Mouse (Mus musculus) kidney, embryonic 14.5 days (tissue): ENCODE measurements at regions not wholly inside any gene's neighbourhood (a gene's known extent, or its start where the extent isn't known, plus 50 kb on each side); places are given as distances from the start of the nearest gene placed in this dataset.

ENCODE experiments used
- ATAC-seq: fragments of 200-750 bp; cut with Nextera tagmentation; 2 replicates; pipeline ENCODE4 v1.8.0; 2017; ENCODE audit warnings: moderate number of reproducible peaks, mild to moderate bottlenecking, moderate TSS enrichment, moderate library complexity; ENCODE audit not compliant: low FRiP score, low TSS enrichment
- H3K27ac ChIP-seq: fragments of 300-500 bp; sonication (generic); 2 replicates; pipeline ENCODE4 v1.5.1; 2014; ENCODE audit warnings: low read depth, mild to moderate bottlenecking, low read length, moderate library complexity, mixed read lengths
- H3K27me3 ChIP-seq: fragments of 300-500 bp; sonication (generic); 2 replicates; pipeline ENCODE4 v1.6.1; 2014; ENCODE audit warnings: mild to moderate bottlenecking, low read length; ENCODE audit not compliant: control insufficient read depth, insufficient read depth
- H3K36me3 ChIP-seq: fragments of 300-500 bp; sonication (generic); 2 replicates; pipeline ENCODE4 v1.6.1; 2014; ENCODE audit warnings: low read length, mixed read lengths; ENCODE audit not compliant: control insufficient read depth, insufficient read depth
- H3K4me1 ChIP-seq: fragments of 300-500 bp; sonication (generic); 2 replicates; pipeline ENCODE4 v1.6.1; 2014; ENCODE audit warnings: low read length, mixed read lengths; ENCODE audit not compliant: control insufficient read depth, insufficient read depth
- H3K4me2 ChIP-seq: fragments of 300-500 bp; sonication (generic); replicated peaks from 2 replicates; pipeline ENCODE4 v1.6.1; 2014; ENCODE audit warnings: low read depth, mild to moderate bottlenecking, low read length
- H3K4me3 ChIP-seq: fragments of 300-500 bp; sonication (generic); 2 replicates; pipeline ENCODE4 v1.5.1; 2014; ENCODE audit warnings: mild to moderate bottlenecking, low read length
- H3K9ac ChIP-seq: fragments of 300-500 bp; sonication (generic); 2 replicates; pipeline ENCODE4 v1.6.1; 2014; ENCODE audit warnings: low read depth, mild to moderate bottlenecking, low read length, moderate library complexity
- H3K9me3 ChIP-seq: fragments of 300-500 bp; sonication (generic); 2 replicates; pipeline ENCODE4 v1.6.1; 2016; ENCODE audit warnings: low read length; ENCODE audit not compliant: control insufficient read depth
- WGBS: fragments of 180-500 bp; shearing (Covaris S2); extraction: QIAGEN DNeasy Blood & Tissue Kit; methylation state at CpG from one replicate; pipeline ENCODE4 v1.1.7; 2014; 5-methylcytosine and 5-hydroxymethylcytosine counted together

DNA sequence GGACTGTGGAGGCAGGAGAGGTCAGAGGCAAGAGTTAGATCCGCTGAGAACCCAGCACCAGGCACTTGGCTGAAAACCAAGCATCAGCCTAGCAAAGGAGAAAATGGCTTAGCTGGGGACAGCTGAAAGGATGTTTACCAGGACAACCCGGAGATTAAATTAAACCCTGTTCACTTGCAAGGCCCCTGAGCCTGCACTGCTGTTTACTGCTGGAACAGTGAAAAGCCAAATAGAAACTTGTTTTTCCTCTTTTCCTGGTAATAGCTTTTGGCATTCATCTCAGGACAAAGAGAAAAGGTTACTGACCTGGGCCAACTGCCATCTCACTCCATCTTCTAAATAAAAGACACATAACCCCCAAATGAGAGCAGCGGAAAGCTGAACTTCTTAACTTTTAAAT is 531.3 kb downstream of the Insc start:
- Histone ChIP-seq H3K4me1 (no peaks in the 10 kb centered on the region), H3K4me2 (no peak overlapping the region), H3K36me3 (no peaks in the 10 kb centered on the region), H3K9ac (no peak overlapping the region), H3K4me3 (no peak overlapping the region), H3K27me3 (no peaks in the 10 kb centered on the region), H3K27ac (no peak overlapping the region), H3K9me3 (no peaks in the 10 kb centered on the region)
- ATAC-seq, result no peak
- WGBS, result 67% methylated on average over 3 of the region's 3 CpGs

DNA sequence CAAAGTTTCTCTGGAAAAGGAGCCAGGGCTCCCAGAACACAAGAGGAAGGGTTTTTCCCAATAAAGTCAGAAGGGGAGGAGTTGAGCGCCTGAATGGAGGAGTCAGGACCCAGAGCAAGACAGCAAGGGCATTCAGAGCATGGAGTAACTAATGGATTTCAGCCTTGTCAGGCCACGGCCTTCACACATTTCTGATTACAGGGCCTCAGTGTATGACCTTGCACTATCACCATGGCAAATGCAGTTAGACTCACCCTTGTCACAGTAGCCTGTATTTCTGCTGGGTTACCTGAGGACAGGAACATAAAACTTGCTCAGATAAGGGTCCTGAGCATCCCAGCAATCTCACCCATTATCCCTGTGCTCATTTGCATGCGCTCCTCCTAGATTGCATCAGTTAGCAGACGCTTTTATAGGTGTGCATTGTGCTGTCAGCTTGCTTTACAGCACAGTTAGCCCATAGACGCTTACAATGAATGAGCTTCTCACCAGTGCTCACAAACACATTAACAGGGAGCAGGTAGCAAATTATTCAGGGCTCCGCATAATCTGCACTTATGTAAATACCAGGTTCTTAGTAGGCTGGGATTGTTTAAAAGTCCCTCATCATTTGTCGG is 547.4 kb downstream of the Insc start:
- no peaks in the 10 kb centered on the region for H3K27me3 ChIP-seq
- no peak for ATAC-seq
- H3K4me1 ChIP-seq, result no peaks in the 10 kb centered on the region
- H3K4me2 ChIP-seq, result no peak overlapping the region
- 53% methylated on average over 7 of the region's 7 CpGs for WGBS
- H3K9ac ChIP-seq, result no peak overlapping the region
- H3K4me3 ChIP-seq, result no peak overlapping the region
- H3K9me3 ChIP-seq, result no peaks in the 10 kb centered on the region
- no peaks in the 10 kb centered on the region for H3K36me3 ChIP-seq
- no peak overlapping the region for H3K27ac ChIP-seq

DNA sequence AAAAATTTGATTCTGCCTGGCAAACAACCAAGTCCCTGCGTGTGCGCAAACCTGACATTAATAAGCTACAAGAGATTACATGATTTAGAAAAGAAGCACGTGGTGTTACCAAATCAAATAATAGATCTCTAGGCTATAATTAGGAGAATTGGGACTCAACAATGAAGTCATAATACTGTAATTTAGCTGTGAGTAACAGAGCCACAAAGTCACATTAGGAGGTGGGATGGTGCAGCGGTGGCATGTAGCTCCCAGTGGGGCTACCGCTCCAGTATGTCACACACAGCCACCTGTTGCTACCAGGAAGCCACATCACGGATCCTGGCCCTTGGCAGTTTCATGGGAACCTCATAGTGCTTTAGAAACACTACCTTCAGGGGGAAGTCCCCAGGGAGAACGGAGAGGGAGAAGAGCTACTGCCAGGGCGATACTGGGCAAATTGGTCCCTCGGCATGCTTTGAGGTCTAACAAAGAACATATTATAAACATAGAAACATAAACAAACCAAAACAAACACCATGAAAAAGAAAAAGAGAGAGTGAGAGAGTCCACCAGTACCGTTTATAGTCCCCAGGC is 551.2 kb downstream of the Insc start:
- no peak for ATAC-seq
- Histone ChIP-seq H3K36me3 (no peaks in the 10 kb centered on the region), H3K4me1 (no peaks in the 10 kb centered on the region), H3K9me3 (no peaks in the 10 kb centered on the region), H3K4me3 (no peak overlapping the region), H3K27me3 (no peaks in the 10 kb centered on the region), H3K27ac (no peak overlapping the region), H3K4me2 (no peak overlapping the region), H3K9ac (no peak overlapping the region)
- WGBS, result 69% methylated on average over 10 of the region's 10 CpGs

DNA sequence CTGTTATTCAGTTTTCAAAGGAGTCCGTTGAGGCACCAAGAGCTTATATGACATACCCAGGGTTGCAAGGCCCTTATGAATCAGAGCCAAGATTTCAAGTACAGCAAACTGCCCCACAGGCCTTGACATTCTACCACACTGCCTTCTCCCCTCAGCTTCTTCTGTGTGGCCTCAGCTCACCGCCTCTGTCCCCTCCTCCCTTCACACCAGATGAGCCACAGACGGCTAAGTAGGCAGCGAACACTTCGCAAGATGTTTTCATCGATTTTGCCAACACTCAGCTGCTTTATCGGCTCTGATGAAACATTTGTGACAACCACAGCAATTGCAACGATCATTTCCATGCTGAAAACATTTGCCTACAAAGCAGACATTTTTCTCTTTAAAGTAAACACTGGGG is 556.7 kb downstream of the Insc start:
- Histone ChIP-seq H3K4me3 (no peak overlapping the region), H3K4me1 (no peaks in the 10 kb centered on the region), H3K27me3 (no peaks in the 10 kb centered on the region), H3K27ac (no peak overlapping the region), H3K4me2 (no peak overlapping the region), H3K36me3 (no peaks in the 10 kb centered on the region), H3K9me3 (no peaks in the 10 kb centered on the region), H3K9ac (no peak overlapping the region)
- WGBS, result 82% methylated on average over 8 of the region's 8 CpGs
- ATAC-seq, result no peak

DNA sequence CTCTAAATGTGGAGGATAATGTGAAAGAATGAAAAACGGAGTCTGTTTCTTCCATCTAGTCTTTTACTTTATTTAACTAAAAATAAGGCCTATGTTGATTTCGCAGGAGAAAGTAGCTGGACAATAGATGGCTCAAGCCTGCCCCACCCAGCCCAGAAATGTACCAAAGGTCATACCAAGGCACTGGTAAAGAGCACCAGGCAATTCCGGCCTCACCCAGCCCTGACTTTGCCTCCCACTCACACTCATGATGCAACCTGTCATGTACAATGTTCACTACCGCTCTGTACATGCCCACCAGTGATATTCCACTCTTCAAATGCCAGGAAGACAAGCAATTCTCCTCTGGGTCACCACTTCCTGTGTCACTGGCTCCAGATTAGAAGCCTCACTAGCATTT is 564.9 kb downstream of the Insc start:
- WGBS, result 85% methylated on average over 4 of the region's 4 CpGs
- Histone ChIP-seq H3K27ac (no peak overlapping the region), H3K9me3 (no peaks in the 10 kb centered on the region), H3K9ac (no peak overlapping the region), H3K4me1 (no peaks in the 10 kb centered on the region; the same call in 1 of the 2 replicates), H3K4me3 (no peak overlapping the region), H3K4me2 (no peak overlapping the region), H3K36me3 (no peaks in the 10 kb centered on the region), H3K27me3 (no peaks in the 10 kb centered on the region)
- ATAC-seq, result no peak

DNA sequence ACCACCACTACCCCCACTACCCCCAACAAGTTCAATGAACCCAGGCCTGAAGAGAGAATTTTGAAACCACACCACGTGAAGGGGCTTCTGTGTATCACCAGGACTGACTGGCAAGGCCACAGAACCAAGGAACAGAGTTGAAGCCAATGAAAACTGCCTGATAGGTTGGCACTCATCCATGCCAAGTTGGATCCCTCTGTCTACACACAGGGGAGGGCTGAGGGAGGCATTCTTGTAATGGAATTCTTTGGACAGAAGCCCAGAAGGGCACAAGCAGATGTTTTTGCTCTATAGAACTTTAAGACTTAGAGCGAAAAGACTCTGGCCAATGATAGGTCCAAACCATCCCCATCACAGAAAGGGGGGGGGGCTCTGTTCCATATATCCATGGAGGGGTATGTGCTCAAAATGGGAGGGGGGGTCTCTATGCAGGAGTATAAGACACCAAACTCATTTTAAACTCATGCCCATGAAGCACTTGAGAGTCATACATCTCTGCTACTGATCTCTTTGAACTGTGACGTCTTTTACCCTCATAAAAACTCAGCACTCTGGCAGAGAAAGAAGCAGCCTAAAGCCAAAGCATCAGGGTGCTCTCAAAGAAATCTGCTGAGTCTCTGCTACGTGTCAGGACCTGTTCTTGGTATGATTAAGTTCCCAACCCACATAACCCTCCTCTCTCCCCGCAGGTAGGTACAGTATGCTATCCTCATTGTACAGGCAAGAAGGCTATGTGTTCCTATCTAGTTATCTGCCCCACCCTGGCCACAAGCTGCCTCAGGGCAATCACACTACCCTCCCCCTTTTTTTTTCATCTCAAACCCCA is 567.1 kb downstream of the Insc start:
- H3K36me3 ChIP-seq, result no peaks in the 10 kb centered on the region
- no peak overlapping the region for H3K27ac ChIP-seq
- no peak overlapping the region for H3K4me2 ChIP-seq
- WGBS, result 55% methylated on average over 5 of the region's 5 CpGs
- no peak overlapping the region for H3K9ac ChIP-seq
- H3K27me3 ChIP-seq, result no peaks in the 10 kb centered on the region
- H3K4me1 ChIP-seq, result no peaks in the 10 kb centered on the region; the same call in 1 of the 2 replicates
- H3K9me3 ChIP-seq, result no peaks in the 10 kb centered on the region
- no peak overlapping the region for H3K4me3 ChIP-seq
- ATAC-seq, result no peak

DNA sequence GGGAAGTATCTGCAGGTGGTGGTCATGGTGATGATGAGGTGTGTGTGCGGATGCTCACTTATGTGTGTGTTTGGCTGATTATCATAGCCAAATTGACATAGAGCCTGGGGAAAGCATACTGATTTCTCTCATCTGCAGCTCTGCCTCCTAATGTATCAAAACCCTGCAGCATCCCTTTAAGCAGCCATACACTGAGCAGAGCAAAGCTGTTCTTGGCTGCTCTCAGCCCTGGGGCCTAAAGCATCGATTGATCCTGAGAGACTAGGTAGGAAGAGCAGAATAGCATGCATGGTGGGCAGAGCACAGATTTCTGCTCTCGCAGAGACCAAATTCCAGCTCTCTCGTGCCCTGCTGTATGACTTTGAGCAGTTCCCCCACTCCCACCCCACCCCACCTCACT is 576.0 kb downstream of the Insc start:
- no peak for ATAC-seq
- 76% methylated on average over 4 of the region's 4 CpGs for WGBS
- H3K4me2 ChIP-seq, result no peak overlapping the region

DNA sequence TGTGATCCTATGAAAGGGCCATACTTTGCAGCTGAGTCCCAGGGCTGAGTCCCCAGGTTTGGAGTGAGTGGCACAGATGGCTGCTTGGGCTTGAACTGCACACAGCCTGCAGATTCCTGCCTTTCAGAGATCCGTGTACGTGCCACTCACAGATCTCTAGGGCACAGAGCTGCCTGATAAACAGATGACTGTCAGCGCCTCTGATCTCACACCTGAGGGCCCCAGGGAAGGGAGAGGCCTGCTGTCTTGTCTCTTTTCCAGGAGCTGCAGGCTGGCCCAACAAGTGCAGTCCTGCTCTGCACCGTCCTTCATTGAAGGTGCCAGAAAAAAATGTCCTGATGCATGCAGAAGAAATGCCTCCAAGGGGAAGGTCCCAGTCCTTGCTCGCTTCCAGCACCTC is 579.5 kb downstream of the Insc start:
- no peaks in the 10 kb centered on the region for H3K4me1 ChIP-seq
- H3K27me3 ChIP-seq, result no peaks in the 10 kb centered on the region
- H3K4me3 ChIP-seq, result no peak overlapping the region
- no peaks in the 10 kb centered on the region for H3K9me3 ChIP-seq
- no peak for ATAC-seq
- no peaks in the 10 kb centered on the region for H3K36me3 ChIP-seq
- no peak overlapping the region for H3K9ac ChIP-seq
- H3K4me2 ChIP-seq, result no peak overlapping the region
- 79% methylated on average over 5 of the region's 5 CpGs for WGBS
- no peak overlapping the region for H3K27ac ChIP-seq

More for the DNA sequence above, 576.0 kb downstream of the Insc start:
- H3K4me3 ChIP-seq, result no peak overlapping the region
- no peak overlapping the region for H3K9ac ChIP-seq
- H3K9me3 ChIP-seq, result no peaks in the 10 kb centered on the region
- no peaks in the 10 kb centered on the region for H3K4me1 ChIP-seq
- H3K27me3 ChIP-seq, result no peaks in the 10 kb centered on the region
- H3K27ac ChIP-seq, result no peak overlapping the region
- H3K36me3 ChIP-seq, result no peaks in the 10 kb centered on the region

DNA sequence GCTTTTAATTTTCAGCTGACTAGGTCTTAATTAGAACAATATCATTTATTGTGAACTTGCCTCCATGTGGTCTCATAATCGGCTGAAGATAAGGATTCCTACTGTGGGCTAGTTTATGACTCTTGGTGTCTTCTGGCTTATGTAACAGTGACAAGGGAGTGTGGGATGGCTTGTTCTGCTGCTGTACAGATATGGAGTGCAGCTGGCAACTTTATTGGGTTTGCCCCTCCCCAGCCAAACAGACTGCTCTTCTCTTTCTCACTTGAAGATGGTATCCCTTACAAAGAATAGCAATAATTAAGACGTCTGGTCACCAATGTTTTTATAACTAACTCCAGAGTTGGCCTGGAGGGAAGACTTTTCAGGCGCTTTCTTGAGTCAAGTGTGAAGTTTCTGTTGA is 584.8 kb downstream of the Insc start:
- Histone ChIP-seq H3K4me1 (no peaks in the 10 kb centered on the region), H3K27me3 (no peaks in the 10 kb centered on the region), H3K9me3 (no peaks in the 10 kb centered on the region), H3K27ac (no peak overlapping the region), H3K4me3 (no peak overlapping the region), H3K4me2 (no peak overlapping the region), H3K36me3 (no peaks in the 10 kb centered on the region), H3K9ac (no peak overlapping the region)
- 29% methylated on average over 3 of the region's 3 CpGs for WGBS
- 0 out of 2 replicates have a peak, but pooled peaks have one; percentile 56 for ATAC-seq
